Mouse (Mus musculus) retina, adult 2 months (tissue): ENCODE data around the gene Gba2.

Source experiments
- DNase-seq: peaks from one replicate; pipeline ENCODE4 v3.0.0-alpha.2; 2012; ENCODE audit warnings: low read depth, low spot score

The Gba2 gene

DNA sequence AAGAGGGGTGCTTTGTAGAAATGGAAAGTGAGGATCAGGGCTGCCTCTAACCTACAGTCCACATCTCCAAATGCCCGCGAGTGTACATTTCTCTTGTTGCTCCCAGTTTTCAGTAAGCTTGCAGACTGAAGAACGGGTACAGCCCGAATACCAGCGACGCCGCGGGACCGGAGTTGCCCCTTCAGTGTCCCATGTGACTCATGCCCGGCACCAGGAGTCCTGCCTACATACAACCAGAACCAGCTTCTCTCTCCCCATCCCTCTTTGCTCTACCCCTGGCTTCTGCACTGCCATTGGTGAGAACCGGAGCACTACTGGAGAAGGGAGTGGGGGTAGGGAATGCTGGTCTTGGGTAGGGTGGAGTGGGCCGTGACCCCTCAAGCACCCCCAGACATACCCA lies 2.7 kb upstream of the Gba2 start:
- DNase-seq: no peak

DNA sequence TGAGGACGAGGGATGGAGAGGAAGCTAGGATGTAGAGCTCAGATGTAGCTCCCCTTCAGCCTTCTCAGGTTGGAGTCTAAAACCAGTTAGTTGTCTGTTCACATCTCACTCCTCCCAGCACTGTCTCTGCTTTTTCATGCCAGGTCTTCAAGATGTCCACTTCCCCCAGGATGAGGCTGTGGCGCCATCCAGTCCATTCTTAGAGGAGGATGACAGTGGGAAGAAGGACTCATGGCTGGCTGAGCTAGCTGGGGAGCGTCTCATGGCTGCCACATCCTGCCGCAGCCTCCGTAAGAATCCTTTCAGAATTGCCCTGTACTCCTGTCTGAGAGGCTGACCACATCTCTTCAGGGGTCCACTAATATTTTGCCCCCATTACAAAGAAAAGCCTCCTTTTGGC lies 2.0 kb upstream of the Gba2 start:
- DNase-seq: no peak

DNA sequence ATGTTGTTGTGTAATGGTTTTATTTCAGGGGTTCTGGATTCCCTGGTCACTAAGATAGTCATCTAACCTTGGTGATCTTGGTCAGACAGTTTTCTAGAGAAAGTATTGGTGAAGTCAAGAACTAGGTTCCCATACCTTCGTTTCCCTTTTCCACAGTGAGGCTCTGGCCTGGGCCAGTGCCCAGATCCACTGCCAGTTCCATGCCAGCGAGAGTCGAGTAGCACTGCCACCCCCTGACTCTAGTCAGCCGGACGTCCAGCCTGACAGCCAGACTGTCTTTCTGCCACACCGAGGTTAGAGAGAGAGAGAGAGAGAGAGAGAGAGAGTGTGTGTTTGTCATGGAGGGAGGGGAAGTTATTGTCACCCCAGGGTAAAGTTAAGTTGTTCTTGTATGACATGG lies 1.1 kb upstream of the Gba2 start:
- no peak for DNase-seq

DNA sequence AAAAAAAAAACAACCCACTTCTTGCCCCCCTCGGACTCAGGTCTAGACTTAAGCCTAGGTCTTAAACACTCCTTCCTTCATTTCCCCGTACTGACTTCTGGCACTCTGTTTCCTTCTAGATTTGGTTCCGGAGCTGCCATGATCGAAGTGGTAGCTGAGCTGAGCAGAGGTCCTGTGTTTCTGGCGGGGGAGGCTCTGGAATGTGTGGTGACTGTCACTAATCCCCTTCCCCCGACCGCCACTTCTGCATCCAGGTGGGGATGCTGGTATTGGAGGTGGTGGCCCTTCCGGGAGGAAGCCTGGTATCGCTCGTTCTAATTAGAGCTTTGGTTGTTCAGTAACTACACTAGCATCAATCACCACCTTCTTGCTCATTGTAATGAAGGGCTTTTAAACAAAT lies 583 bp upstream of the Gba2 start:
- no peak for DNase-seq

DNA sequence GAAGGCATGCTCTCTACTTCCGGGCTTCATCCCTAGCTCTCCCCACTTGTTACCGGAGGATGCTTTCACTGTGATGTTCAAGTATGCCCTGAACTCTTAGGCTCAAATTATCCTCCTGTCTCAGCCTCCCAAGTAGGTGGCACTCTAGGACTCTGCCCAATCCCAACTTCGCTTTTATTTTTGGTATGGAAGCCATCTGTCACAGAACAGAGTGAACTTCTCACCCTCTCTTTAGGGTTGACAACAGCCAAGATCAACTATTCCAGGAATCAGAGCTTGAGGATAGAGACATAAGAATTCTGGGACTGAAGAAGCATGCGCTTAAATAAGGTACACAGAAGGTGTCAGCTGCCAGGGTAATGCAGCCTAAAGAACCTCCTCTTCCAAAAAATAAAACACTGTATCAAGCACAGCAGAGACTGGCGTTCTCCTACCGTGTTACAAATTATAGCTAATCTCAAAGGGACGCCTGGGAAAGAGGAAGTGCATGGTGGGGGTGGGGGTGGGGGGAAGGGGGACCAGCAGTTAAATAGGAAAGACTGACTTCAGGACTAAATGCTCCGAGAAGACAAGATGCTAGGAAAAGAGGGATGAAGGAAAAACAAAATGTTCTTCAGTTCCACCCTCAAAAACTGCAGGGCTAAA lies 1.3 kb downstream of the Gba2 start:
- no peak for DNase-seq

DNA sequence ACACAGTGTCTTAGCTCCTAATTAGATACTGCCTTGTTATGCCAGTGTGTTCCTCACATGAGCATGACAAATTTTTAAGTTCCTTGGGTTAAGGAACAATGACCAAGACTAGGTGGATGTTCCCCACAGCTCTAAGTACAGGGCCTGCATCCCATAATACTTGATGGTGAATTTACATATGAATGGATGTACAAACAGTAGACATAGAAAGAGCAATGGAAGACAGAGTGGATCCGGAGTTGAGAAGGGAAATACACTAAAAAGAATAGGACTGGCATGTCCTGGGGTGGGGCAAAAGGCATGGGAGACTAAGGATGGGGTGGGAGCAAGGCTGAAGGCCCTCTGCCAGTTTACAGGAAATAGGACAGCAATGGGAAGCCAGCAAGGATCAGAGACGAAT lies 3.3 kb downstream of the Gba2 start:
- no peak for DNase-seq

DNA sequence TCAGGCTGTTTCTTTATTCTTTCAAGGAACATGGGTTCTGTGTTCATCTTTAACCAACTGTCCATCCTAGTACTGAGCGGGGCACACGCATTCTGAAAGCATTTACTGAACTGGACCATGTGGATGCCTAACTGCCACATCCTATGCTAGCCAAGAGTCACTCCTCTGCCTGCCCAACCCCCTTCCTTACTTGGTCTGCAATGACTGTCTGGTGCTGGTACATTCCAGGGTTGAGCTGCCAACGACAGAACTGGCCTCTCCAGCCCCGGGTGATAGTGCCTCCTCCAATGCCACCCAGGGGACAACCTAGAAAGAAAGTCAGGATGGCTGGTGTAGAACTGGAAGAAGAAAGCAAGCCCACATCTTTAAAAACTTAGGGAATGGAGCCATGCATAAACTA lies 5.1 kb downstream of the Gba2 start:
- DNase-seq: no peak

DNA sequence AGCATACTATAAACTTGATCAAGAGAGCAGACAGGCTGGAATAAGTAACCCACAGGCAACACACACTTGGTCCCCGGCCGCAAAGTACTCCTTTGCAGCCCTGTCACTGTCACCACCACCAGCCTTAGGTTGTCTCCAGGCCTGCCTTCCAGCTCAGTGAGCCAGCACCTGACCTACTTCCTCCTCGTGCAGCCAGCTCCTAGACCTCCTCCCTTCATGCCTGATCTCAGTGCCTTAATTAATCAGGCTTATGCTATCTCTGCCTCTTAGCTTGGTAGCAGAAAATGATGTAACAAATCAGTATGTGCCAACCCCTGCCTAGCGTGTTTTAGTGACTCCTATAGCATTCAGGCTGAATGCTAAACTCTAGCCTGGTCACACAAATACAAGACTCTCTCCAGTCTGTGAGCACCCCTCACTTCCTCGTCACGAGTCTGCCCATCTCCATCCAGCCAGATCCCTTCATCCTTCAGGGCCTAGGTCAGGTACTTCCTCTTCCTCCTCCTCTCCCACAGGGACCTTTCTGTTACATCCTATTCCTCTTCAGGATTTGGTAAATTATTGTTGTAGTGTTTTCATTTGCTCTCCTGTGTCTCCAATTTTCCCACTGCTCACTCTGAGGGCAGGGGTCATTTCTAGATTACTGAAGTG lies 7.2 kb downstream of the Gba2 start:
- DNase-seq: no peak

DNA sequence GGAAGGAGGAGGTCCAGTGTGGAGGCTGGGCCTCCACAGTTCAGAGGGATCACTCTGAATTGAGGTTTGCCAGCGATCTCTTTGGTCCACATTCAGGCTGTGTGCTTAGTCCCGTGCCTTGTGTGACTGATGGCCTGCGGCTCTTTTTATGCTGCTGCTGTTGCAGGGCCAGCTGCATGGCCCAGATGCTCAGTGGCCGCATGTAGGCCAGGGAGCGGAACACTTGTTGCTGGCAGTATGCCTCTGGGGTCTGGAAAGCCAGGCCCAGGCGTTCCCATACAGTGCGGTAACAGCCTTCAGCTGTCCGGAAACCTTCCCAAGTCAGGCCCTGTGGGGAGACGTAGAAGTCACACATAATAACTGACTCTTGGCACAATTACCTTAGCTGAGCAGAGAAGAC lies 11.5 kb downstream of the Gba2 start:
- no peak for DNase-seq

DNA sequence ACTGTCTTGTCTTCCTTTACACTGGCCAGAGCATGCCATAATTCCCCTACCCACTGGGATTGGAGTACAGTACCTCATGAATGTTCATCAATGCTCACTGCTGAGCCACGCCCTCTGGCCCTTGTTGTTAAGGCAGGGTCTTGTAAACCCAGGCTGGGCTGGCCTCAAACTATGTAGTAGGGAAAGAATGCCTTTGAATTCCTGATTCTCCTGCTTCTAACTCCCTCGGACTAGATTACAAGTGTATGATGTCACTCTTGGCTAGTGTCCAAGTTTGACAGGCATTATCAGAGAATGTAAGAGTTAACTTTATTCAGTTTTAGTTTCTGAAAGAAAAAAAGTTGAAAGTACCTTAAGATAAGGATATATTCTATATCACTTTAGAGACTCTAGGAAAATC lies 14.4 kb downstream of the Gba2 start:
- DNase-seq: no peak

DNA sequence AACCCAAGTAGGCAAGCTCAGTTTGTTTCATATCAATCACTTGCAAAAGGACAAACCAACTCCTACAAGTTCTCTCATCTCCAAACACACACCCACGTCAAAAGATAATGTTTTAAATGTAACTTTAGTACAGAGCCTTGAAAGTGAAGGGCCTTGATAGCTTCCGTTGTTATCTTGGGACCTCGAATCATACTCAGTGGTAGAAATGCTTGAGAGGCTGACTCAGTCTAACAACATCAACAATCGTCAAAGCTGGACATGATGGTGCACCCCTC lies 15.1 kb downstream of the Gba2 start:
- DNase-seq: no peak

DNA sequence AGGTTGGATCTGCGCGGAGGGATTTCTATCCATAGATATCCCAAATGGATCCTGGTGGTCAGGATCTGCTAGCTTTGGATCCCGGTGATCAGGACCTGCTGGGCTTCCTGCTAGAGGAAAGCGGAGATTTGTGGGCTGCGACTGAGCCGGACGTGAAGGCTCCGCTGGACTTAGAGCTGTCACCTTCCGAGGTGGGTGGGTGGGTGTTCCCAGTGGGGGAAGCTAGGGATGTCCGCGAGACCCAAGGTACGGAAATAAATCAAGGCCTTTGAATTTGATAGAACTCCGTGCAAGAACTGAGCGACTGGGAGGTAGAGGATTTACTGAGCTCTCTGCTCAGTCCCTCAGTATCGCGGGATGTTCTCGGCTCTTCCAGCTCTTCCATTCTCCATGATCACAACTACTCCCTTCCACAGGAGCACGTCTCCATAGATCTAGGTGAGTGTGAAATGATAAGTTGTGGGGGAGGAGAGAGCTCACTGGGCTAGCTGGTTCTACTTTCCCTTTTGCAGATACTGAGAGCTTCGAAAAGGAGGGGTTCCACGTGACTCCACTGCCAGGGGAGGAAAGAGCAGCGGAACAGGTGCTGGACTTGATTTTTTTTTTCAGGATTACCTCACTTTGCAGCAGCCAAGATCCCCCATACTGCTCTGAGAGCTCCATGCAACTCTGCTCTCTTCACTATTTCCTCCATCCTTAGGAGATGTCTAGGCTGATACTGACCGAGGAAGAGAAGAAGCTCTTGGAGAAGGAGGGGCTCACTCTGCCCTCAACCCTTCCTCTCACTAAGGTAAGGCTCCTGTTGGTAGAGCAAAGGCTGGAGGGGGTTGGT lies 15.7 kb downstream of the Gba2 start:
- no peak for DNase-seq

DNA sequence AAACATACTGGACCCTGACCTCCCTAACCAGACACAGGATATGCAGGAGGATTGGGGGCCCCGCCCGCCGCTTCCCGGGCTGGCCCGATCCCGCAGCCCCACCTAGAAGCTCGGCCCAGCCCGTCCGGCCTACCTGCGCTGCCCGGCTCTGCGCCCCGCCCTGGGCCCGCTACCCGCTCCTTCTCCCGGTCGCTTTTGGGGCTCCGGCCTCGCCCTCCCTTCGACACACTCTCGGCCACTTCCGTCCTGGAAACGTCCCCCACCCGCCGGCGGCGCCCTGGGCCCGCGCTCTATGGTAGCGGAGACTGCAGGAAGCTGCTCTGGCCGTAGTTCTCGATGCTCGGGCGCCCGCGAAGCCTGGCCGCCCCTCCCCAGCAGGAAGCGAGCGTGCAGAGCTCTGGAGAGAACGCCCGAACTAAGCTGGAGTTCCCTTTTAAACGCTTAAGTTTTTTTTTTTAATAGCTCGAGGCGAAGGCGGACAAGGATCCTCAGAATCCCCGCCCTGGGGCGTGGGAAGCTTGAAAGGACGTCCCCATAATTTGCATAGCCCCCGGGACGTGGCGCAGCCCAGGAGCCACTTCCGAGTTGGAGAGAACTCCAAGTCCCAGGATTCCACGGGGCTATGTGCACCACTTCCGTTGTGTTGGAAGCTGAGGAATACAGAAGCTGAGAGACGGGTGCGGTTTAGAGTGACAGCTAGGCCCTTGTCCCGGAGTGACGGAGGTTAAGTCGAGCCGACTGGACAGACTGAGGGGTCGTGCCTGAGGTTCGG lies 16.5 kb downstream of the Gba2 start, which contains the start of the genes Creb3 and Tln1:
Gene Creb3 (plus strand): TSS at position 336 of the 772 bp plus-strand sequence.
Gene Tln1 (minus strand): TSS at position 695 of the 772 bp plus-strand sequence.
- peak; percentile 88 for DNase-seq

DNA sequence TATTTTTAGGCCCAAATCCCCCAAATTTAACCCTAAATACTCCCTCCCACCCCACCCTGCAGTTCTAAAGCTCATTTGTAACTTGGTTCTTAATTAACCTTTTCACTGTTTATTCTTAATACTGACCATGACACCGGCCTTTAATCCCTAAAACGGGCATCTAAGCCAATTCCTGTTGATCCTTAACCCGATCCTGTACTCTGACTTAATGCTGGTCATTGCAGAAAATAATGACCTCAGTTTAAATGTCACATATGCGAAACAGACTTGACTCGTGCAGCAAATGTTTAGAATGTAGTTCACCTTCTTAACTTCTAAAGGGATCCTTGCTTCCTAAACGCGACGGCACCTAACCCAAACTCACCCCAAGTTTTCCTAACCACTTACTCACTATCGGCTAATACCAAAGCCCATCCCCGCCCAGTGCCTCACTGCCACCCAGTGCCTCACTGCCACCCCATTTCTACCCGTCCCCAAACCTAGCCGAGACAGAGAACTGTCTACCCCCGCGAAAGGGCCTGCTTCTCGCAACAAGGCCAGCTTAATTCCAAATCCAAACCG lies 17.2 kb downstream of the Gba2 start:
- no peak for DNase-seq

DNA sequence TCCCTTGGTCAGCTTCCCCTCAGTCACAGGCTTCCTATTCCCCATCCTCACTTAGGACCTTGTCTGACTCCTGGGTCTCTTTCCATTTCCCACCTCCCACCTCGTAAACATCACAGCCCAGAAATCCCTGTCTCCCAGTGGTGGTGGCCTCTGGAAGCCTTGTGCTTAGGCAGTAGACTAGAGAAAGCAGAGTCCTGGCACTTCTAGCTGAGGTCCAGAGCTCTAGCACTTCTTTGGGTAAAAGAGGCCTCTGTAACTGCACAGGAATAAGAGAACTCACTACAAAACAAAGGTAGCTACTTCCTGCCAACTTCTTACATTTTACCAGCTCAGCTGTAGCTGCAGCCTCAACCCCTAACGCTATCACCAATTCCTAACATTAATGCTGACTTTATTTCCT lies 17.7 kb downstream of the Gba2 start:
- no peak for DNase-seq

DNA sequence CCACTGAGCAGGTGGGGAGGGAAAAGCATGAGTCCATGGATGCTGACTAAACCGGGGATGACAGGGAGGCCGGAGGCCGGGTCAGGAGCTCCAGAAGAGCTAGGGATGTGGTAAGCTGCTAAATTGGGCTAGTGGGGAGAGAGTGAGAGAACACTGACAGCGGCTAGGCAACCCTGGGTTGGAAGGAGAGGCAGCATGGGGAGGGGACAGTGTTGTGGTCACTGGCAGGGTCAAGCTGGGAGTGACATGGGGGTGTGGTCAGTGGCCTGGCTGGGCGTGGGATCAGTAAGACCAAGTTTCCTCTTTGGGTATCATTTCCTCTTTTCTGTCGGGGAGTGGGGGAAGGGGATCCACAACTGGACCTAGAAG lies 18.4 kb downstream of the Gba2 start:
- DNase-seq: no peak

DNA sequence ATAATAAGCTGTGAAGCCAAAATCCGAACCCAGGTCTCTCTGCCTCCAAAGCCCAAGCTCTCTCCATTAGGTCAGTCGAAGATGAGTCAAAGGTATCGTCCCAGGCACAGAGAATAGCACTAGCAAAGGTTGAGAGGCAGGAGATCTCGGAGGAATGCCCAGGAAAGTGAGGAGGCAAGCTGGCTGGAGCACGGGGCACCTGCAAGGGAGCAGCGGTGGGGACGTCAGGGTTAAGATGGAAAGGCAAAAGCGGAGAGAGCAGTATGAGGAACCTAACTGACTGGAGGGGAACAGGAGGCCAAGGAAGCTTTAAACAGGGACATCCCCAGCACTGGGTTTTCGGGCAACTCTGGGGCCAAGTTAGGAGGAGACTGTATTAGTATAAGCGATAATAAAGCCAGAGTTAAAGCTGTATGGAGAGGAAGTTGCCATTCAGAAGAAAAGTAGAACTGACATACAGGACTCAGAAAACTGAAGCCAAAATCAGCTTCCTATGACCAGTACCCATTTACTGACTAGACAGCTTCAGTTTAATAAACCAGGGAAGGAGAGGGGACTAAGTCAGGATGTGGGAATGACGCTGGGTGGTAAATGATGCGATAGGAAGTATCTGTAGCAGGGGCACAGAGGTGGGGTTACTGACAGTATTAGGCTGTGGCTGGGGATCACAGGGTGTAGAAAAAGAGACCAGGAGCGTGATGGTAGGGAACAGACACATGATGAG lies 19.0 kb downstream of the Gba2 start:
- no peak for DNase-seq

DNA sequence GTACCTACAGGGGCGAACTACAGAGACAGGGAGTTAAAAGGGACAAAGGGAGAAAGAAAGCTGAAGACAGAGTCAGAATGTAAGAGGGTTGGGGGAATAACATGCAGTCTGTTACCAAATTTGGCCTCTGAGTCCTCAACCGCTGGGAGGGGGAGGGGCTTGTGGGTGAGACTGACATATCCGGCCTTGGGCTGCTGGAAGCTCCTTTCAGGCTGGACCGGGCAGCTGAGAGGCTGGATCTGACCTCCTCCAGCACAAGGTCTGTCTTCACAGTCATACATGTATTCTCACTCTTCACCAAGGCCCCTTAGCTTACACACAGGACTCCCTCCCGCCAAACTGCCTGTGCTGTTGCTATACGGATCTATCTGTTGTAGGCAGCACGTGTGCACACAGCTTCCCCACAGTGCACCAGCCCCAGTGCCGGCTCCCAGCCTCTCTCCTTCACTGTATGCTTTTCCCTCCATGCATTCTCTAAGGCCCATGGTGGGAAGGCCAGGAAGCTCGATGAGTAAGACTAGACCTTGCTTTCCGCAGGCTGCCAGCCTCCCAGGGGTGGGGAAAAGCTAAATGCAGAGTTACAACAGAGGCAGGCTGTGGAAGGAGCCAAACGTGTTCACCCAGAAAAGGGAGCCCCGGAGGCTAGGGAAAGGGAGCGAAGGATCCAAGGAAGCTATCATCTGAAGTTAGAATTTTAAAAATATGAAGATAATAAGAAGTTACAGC lies 19.9 kb downstream of the Gba2 start:
- DNase-seq: no peak

DNA sequence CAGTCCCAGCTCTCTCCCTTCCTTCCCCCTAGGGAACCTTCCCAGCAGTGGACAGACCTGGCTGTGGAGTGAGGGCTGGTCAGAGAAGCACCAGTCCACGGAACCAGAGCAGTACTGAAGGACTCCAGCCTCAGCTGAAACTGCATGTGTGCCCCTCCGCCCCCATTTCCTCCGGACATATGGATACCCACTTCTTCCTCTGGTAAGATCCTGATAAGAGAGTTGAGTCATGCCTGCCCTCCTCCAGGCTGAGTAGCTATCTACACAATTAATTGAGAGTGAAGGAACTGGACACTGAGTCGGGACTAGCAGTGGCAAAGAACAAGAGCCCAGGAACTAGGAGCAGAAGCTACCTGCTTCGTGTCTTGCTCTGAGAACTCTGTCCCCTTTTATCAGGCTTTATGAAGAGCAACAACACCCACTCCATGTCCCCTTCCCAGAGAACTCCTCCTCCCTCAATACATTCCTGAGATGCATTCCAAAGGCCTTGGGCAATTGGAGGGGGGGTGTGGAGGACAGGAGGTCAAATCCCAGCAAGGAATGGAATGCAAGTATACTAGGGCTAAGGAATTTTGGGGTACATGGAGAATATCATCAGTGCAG lies 20.5 kb downstream of the Gba2 start:
- DNase-seq: no peak

DNA sequence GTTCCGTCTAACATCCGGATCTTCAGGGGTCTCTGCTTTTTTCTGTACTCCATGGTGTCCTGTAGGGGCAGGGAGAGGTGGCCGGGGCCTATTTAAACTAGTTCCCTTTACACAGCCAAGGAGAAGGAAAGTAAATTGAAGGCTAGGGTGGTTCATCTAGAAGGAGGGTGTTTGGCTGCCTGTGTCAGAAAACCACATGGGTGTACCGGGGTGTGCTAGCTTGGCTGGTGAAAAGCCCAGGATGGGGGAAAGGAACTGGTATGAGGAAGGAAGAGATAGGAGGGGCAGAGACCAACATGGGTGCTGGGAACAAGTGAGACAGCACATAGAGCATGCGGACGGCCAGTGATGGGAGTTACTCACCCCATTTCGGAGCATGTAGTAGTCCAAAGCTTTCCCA lies 22.7 kb downstream of the Gba2 start:
- no peak for DNase-seq
